Mouse (Mus musculus) T-helper 2 cell (primary cell): ENCODE data around the gene Nrxn1.

ENCODE experiments used
- in situ Hi-C: fragments of 300-600 bp; cut with MboI, MseI; formaldehyde crosslinking; loops from one replicate; pipeline ENCODE4 v1.15.1; 2025; ENCODE audit warnings: high pct_unique_total_duplicates

Nrxn1 gene

DNA sequence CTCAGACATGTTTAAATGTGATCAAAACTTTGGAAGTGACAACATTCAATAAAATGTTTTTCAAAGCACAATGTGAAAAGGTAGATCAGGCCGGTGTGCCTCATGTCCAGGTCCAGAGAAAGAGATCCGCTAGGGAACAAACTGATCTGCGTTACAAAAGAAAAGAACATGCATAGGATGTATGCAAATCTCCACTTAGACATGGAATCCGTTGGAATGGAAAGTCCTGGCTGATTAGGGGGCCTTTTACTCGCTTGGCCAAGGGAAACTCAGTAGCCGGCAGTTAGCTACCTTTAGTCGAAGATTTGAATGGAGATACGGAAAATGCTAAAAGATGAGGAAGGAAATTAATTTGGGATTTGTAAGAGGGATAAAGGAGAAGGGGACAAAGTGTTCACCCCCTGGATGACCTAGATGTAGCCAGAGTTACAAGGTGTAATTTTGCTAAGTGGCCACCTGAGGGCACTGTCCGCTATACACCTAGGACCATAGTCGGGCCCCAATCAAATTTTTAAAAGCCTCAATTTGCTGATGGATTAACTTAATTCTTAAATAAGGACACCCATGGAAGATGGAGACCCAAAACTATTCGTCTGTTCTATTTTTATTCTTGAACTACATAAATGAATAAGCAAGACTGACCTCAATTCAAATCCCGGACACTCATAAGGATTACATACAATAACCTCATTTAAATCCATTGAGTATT, 508.9 kb downstream of the Nrxn1 start:
- in situ Hi-C loops = no loop called here

DNA sequence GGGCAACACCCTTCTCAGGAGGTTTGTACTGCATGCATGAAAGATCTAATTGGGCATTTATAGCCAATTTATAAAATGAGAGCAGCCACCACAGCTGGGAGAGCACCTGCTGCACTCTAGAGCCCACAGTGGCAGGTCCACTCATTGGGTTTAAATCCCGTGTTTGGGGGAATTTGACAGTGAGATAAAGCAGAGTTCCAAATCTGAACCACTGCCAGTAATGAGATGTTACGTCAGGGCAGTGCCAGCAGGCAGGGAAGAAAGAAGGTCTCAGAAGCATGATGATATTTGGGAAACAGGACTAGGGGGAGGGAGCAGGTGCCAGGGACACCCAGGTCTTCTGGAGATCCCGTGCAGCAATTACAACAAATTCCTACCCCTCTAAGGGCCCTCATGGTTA, 509.7 kb downstream of the Nrxn1 start:
- in situ Hi-C loops = no loop called here

DNA sequence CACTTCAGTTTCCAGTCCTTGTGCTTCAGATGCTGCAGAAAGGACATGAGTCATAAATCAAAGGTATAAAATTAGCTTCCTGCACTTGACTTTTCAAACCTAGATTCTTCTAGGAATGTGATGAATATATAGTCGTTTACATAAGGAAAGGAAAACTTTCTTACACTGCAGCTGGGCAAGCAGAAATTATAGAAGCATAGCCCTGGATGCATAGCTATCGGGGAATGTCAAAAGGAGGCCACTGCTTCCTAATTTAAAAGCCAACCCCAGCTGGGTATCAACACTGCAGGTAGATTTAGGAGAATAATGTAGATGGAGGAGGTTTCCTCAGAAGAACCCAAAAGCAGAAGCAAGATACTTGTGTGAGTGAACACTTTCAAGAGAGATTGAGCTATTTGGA, 523.0 kb downstream of the Nrxn1 start:
- in situ Hi-C loops = no loop called here

DNA sequence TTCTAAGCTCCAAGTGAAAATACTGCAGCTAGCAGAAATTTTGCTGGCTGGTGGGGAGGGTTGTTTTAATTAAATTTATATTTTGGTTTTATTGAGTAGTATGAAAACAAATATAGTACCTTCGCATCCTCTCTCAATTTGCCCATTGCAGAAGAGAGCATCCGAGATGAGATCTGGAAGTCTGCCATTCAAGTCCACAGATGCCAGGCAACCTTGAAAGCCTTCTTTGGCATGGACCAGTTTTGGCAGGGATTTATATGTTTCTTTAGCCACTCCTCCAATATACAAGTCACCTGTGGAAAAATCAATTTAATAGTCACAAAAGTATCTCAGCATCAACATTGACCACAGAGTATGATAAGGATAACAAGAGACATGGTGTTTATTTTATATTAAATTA, 527.7 kb downstream of the Nrxn1 start:
- in situ Hi-C loops = no loop called here

DNA sequence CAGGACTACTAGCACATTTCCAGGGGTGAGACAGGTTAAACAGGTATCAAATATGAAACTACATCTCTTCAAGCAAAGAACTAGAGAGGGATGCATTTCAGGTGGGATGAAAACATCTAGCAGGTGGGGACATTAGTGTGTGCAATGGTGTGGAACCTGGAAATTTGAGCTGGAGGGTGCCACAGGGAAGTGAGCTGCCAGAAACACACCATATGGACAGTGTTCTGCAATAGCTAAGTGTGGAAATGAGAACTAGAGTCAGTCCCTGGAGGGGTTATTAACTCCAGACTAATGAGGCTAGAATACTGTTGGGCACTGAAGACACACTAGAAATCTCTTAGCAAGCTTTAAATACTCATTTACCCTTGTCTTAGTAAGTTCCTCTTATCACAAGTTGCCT, 536.5 kb downstream of the Nrxn1 start:
- in situ Hi-C loops = no loop called here

DNA sequence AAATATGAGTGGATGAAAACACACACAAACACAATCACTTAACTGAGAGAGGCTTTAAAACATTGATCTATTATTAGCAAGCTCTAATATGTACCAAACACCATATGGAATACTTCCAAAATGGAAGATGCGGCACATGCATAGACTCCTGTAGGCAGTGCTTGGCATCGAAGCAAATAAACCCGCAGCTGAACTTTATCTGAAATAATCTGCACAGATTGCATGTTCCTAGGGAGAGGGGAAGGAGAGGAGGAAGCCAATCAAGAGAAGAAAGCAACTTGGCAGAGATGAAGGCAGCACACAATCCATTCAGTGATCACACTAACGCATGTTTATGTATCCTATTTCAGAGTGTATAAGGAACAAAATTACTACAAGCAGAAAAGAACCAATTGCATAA, 542.5 kb downstream of the Nrxn1 start:
- in situ Hi-C loops = no loop called here

DNA sequence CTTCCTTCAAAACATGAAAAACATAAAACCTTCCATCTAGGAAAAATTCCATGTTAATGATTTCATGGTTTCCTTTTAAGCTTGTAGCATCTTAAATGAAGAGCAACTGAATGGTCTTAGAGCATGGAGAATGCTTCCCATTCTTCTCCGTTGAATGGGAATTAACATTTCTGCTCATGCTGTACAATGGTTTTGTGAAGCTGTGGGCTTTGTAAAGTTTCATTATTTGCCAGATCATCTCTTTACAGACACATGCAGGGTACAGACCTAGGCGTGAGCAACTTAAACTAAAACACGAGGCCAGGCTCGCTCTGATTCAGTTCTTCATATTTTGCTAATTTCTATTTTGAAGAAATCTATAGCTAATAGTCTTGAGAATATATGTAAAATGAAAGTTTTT, 546.1 kb downstream of the Nrxn1 start:
- in situ Hi-C loops = no loop called here

GRCm38 (mm10) chr17:90544639-90545259, 548.1 kb downstream of the Nrxn1 start:
- in situ Hi-C loops = no loop called here

GRCm38 (mm10) chr17:90543986-90544638, 548.8 kb downstream of the Nrxn1 start:
- in situ Hi-C loops = no loop called here

GRCm38 (mm10) chr17:90531443-90531842, 561.4 kb downstream of the Nrxn1 start:
- in situ Hi-C loops = no loop called here

DNA sequence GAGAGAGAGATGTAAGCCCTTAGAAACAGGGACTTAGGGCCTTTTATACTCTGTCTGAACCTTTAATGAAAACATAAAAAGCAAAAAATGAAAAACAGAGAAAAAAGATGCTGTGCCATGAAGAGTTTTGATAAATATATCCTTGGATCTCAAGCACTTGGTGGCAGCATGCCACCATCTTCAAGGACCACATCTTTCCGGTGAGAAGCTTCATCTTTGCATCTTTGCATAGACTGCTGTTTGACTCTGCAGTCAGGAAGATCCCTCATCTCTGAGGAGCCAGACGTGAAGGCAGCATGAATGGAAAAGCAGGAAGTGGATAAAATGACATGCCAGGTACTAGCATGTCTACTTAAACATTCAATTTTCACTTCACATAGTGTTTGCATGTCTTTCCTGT, 586.8 kb downstream of the Nrxn1 start:
- in situ Hi-C loops = loop anchor here (25.0 kb wide), 2 partner anchors 1544 to 1844 kb away; partner anchors contain the start of gene Gtf2a1l

DNA sequence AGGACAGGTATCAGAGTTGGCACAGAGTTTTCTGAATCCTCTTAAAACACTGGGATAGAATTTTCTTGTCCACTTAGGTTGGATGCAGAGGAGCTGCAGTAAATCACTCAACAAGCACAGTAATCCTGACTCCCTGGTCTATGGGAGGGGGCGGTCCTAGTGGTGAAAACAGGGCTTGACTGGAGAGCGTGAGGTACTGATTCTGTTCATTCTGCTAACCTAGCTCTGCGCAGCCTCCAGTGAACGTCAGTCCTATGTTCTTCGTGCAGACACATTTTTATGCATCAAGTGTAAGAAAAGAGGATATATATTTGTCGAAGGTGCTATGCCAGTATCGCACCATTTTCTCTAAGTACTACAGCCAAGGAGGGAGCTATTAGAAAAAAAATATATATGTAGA, 588.9 kb downstream of the Nrxn1 start:
- in situ Hi-C loops = loop anchor here (25.0 kb wide), 2 partner anchors 1542 to 1842 kb away; partner anchors contain the start of gene Gtf2a1l

- in situ Hi-C loops = loop anchor here (25.0 kb wide), 2 partner anchors 1539 to 1839 kb away; partner anchors contain the start of gene Gtf2a1l
Observed at GRCm38 (mm10) chr17:90501023-90501675, 591.7 kb downstream of the Nrxn1 start.

GRCm38 (mm10) chr17:90479531-90480250, 613.2 kb downstream of the Nrxn1 start:
- in situ Hi-C loops = no loop called here

- in situ Hi-C loops = no loop called here
Observed at GRCm38 (mm10) chr17:90456748-90457147, 636.1 kb downstream of the Nrxn1 start.

- in situ Hi-C loops = no loop called here
Observed at GRCm38 (mm10) chr17:90455904-90456303, 637.0 kb downstream of the Nrxn1 start.

DNA sequence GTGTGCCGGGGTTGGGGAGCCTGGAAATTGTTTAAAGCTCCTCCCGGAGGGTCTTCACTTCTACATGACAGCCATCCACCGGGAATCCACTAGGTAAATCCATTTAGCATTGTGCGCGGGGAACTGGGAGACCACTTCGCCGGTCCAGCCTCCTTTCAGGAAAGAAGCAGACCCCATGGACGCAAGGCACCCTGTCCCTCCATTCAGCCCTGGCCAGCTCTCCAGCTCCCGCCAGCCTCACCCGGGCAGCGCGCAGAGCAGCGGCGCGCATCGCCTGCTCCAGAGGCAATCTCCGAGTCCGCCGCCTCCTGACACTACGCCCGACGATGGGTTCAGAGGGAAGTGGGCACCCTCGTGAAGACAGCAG, 637.5 kb downstream of the Nrxn1 start:
- in situ Hi-C loops = no loop called here

DNA sequence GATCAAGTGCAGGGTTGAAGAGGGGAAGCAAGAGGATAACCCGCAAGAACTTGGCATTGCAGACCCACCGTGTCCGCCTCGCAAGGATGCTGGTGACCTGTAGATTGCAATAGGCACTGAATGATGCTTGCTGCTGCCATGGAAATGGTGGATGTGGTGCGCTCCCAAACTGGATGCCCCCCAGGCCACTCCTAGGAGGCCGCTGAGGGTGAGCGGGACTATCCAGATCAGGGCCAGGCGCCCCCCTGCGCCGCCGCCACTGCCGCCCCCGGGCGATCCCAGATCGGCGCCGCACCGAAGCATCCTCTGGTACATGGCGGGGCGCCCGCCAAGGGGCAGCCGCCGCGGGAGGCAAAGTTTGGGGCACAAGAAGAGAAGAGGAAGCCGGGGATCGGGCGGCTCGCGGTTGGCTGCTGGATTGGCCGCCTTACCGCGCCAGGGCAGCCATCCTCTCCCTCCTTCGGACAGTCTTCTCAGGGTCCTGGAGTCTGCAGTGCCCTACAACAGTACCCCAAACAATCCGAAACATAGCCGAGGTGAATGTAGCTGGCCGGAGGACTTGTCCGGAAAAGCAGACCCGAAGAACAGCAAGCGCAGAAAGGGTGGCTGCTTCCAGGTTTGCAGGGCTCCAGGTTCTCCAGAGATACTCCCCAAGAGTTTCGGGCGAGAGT, 638.0 kb downstream of the Nrxn1 start:
- in situ Hi-C loops = no loop called here

- in situ Hi-C loops = no loop called here
Observed at GRCm38 (mm10) chr17:90454356-90454737, 638.5 kb downstream of the Nrxn1 start.

GRCm38 (mm10) chr17:90453280-90453679, 639.6 kb downstream of the Nrxn1 start:
- in situ Hi-C loops = no loop called here

DNA sequence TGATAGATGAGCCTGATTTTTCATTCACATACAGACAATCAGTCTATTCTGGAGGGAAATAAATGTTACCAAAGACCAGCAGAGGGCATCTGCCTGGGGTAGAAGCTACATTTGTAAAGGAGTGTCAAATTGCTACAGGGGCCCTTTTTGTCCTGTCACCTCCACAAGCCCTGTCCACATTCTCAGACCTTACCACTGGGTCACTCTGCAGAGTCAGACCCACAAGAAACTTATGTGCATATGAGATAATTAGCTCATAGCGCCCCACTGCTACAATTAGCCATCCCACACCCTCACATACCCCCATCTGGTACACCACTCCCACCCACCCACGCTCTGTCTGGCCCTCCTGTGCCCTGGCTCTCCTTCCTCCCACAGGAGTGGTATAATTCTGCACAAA, 640.1 kb downstream of the Nrxn1 start:
- in situ Hi-C loops = no loop called here
